Mouse (Mus musculus) mouse trophoblast stem cell (cell line): ENCODE data around the gene Gm15448.
"Not testable (repeated sequence)": the region's sequence is repeated elsewhere in the genome, so short reads cannot be mapped to it uniquely, and the experiment has no call there.

Source experiments
- in situ Hi-C, 2 experiments: fragments of 300-500 bp; cut with MseI, MboI; formaldehyde crosslinking; loops; 2 replicates in 1 of 2; 3 replicates in 1 of 2; pipeline ENCODE4 v1.15.1; 2025

Gene Gm15448

GRCm38 (mm10) chr7:3825599-3825998 lies at the start of gene Gm15448:
TSS of gene Gm15448 (minus strand) at chr7:3825687.
- in situ Hi-C loops = not testable (repeated sequence)

DNA sequence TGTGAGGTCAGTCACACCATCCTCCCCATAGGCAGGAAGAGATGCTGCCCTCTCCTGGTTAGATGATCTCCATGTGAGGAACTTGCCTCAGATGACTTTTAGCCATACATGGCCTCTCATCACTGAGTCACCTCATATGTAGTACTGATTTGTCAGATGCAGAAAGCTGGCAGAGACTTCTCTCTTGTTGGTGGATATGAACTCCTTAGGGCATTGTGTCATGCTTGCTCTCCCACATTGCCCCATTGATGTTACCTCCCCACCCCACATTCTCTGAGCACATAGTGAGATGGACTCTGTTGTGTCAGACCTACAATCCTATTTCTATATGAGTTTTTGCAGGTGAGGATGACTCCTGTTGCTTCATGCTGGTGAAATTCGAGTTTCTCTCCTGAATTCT lies 49.5 kb upstream of the Gm15448 start:
- in situ Hi-C loops = not testable (repeated sequence)

DNA sequence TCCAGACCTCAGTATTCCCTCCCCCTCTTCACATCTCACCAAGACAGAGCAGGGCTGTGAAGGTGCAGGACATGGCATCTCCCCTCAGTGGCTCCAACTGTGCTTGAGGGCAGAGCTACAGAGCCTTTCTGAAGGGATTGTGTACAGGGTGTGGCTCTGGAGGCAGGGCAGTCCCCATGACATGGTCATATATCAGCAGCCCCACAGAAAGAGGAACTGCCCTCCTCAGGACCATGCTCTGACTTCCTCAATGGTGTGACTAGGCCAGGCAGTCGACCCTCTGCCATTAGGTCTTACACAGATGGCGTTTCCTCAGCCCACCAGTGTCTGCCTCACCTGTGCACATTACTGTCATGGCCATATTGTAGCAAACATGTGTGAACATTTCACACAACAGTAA lies 19.5 kb upstream of the Gm15448 start, which contains the start of gene Pira2:
Pira2 (minus strand) TSS at position 101 of the 400 bp plus-strand sequence.
- in situ Hi-C loops = not testable (repeated sequence)

GRCm38 (mm10) chr7:3837854-3838253 lies 12.4 kb upstream of the Gm15448 start:
- in situ Hi-C loops = not testable (repeated sequence)

- in situ Hi-C loops = not testable (repeated sequence)
These were observed 5.1 kb upstream of the Gm15448 start for GRCm38 (mm10) chr7:3830633-3831032.

GRCm38 (mm10) chr7:3811912-3812311 lies 13.6 kb downstream of the Gm15448 start:
- in situ Hi-C loops = loop anchor here (10.0 to 25.0 kb wide), 9 partner anchors 100 to 800 kb away; partner anchors contain the start of genes Lilra6 (in 1 of the 2), Pirb (in 1 of the 2), Ptprh (in 1 of the 2) and Rps9 (in 1 of the 2)

DNA sequence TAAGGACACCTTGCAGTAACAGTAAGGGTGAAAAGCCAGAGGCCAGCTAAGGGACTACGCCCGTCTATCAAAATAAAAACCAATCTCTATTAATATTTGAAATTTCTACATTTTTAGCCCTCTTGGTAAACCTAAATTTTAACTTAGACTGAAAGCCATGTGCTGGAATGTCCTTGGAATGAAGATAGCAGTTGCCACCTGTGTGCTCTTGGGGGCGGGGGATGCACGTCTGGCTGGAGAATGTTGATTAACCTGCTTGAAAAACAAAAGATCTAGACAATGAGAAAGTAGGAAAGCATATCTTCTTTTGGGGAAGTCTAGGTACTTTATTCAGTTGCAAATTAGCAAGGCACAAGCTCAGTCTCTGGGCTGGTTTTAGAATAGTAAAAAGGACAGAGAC lies 22.6 kb downstream of the Gm15448 start:
- in situ Hi-C loops = loop anchor here (25.0 kb wide), 8 partner anchors 91 to 809 kb away; partner anchors contain the start of genes Lilra6 (in 1 of the 2), Pirb (in 1 of the 2), Ptprh (in 1 of the 2) and Rps9 (in 1 of the 2)

DNA sequence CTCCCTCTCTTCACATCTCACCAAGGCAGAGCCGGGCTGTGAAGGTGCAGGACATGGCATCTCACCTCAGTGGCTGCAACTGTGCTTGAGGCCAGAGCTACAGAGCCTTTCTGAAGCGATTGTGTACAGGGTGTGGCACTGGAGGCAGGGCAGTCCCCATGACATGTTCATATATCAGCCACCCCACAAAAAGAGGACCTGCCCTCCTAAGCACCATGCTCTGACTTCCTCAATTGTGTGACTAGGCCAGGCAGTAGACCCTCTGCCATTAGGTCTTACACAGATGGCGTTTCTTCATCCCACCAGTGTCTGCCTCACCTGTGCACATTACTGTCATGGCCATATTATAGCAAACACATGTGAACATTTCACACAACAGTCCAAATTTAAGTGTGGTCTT lies 25.5 kb downstream of the Gm15448 start:
- in situ Hi-C loops = loop anchor here (25.0 kb wide), 8 partner anchors 88 to 812 kb away; partner anchors contain the start of genes Lilra6 (in 1 of the 2), Pirb (in 1 of the 2), Ptprh (in 1 of the 2) and Rps9 (in 1 of the 2)

- in situ Hi-C loops = not testable (repeated sequence)
These were observed 29.2 kb downstream of the Gm15448 start for GRCm38 (mm10) chr7:3796286-3796685.
